Mouse (Mus musculus) lung, adult 2 months (tissue): ENCODE measurements at regions not wholly inside any gene's neighbourhood (a gene's known extent, or its start where the extent isn't known, plus 50 kb on each side); places are given as distances from the start of the nearest gene placed in this dataset.

ENCODE experiments used
- CTCF ChIP-seq: fragments of 200-500 bp; IDR thresholded peaks from 2 replicates; pipeline ENCODE4 v1.5.1; 2011; ENCODE audit warnings: mild to moderate bottlenecking, low read length, control low read depth; ENCODE audit not compliant: insufficient read depth
- POLR2A ChIP-seq: fragments of 200-500 bp; IDR thresholded peaks from 2 replicates; pipeline ENCODE4 v1.6.1; 2011; ENCODE audit warnings: low read depth, mild to moderate bottlenecking, control low read depth, low read length, borderline replicate concordance; ENCODE audit errors: extremely low read depth

GRCm38 (mm10) chr12:15993866-15994265 lies 177.1 kb upstream of the Trib2 start:
- TF ChIP-seq POLR2A, result no peak
- no peak for TF ChIP-seq CTCF
